Mouse (Mus musculus): ENCODE measurements around the gene Gfpt1. TPM values are rescaled to one million over a fixed set of nuclear protein-coding genes. Genes with fewer than 3 reads are reported as not detected.
A peak's percentile ranks its signal among the peaks of the same experiment; 100 is the strongest.
"Not testable (repeated sequence)": the region's sequence is repeated elsewhere in the genome, so short reads cannot be mapped to it uniquely, and the experiment has no call there.

The Gfpt1 gene
- total RNA-seq (2021) = 10 to 100 TPM; 48.6 to 52.0 TPM
- long read RNA-seq, full-length matches to known transcripts = 45 of 57 reads
- long read RNA-seq, partial matches to known transcripts = 4 of 57 reads
- long read RNA-seq, other reads (novel, unspliced or antisense) = 8 of 57 reads

DNA sequence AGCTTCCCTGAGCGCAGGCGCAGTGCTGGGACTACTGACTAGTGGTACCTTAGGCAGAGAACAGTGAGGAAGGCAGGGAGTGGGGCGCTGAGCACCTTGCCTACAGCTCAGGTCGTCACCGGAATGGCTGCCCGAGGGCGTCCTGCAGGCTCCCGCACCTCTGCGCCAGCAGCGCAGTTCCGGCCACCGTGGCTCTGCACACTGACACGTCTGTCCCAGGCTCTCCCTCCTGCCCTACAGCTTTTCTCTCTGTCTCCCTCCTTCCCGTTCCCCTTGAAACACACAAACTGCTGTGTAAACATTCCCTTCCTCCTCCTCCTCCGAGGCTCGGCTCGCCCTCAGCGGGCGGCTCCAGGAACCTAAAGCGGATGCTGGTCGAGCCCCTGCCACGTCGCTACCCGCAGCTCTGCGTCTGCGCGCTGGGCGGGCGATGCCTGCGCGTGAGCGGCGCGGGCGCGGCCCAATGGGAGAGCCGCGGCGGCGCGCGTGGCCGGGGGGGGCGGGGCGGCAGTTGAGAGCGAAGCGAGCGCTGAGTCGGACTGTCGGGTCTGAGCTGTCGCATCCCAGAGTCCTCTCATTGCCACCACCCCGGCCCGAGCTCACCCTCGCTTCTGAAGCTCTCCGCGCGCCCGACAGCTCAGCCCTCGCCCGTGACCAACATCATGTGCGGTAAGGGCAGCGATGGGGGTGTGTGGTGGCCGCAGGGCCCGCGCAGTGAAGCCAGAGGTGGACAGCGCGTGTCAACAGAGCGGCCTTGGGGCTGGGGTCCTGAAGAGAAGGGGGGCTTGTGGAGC lies at the start of gene Gfpt1:
Gene Gfpt1, plus strand, starts transcription at position 510 of the 794 bp plus-strand sequence.
- peak; percentile 92 to 96 for DNase-seq (ENCODE audit: low spot score in 2 of 2)

DNA sequence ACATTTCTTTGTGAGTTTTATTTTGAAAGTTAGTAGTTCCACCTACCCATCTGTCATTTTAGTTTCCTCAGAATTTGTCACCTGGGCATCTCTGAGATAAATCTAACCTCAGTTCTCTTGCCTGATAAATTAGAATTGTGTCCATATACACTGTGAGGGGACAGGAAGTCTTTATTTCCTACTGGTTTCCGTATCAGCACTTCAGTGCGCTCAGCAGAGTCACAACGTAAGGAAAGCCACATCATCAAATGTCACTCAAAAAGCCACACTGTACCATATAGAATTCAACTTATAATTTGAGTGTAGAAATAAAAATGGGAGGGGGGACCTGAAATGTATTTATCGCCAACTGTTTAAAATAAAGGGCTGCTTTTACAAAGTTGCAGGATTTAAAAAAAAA lies 48.4 kb upstream of the Gfpt1 start:
- no peak for DNase-seq (ENCODE audit: low spot score in 2 of 2)

DNA sequence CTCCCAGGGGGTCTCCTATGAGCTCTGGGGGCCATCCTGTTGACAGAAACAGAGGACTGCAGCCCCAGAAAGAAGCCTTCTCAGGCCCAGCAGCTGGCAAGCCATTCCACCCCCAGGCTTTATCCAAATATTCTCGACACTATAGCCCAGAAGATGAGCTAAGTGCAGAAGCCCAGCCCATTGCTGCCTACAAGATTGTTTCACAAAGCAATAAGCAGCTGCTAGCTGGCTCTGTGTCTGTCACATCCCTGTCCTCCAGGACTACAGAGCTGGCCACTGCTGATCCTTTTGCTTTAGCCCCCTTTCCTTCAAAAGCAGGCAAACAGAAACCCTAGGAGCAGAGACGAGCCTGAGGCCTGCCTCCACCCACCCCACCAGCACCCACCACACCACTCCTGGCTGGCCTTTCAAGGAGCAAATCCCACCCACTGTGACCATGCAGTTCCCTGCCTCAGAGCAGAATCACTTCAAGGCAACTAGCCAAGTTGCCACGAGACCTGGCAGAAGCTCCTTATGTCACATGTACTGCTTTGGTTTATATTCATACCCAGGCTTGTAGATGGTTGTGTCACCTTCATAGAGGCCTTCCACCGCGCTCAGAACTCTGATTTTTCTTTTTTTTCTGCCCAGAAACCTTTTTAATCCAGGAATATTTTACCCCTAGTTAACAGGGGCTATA lies 45.9 kb upstream of the Gfpt1 start:
- peak in 1 of 2 experiments; percentile 45 for DNase-seq (ENCODE audit: low spot score in 2 of 2)

DNA sequence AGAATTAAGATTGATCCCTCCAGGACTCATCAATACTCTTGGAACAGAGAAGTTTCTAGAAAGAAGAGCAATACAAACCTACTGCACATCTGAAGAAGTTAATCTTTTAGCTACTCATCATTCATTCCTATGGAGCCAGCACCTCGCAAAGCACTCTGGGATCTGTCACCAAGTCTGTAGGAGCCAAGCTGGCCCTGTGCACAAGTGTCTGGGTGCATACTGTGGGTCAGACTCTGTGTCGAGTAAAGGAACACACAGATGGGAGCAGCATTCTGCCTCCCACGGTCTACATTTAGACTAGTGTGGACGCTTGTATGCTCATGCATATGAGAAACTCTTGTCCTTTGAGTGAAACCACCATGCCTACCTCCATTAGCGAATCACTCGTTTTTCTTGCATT lies 45.3 kb upstream of the Gfpt1 start:
- no peak for DNase-seq (ENCODE audit: low spot score in 2 of 2)

DNA sequence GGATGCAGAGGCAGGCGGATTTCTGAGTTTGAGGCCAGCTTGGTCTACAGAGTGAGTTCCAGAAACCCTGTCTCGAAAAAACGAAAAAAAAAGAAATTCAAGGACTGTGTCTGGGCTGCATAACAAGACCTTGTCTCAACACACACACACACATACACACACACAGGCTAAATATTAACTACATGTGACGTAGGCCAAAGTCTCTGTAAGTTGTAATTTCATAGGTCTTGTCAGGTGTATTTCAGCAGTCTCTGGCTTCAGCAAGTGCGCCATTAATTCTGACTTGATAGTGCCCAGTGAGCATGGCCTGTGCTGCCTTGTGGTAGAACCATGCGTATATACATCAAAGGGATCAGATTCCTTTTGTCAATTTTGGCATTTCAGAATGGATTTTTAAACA lies 40.7 kb upstream of the Gfpt1 start:
- no peak for DNase-seq (ENCODE audit: low spot score in 2 of 2)

DNA sequence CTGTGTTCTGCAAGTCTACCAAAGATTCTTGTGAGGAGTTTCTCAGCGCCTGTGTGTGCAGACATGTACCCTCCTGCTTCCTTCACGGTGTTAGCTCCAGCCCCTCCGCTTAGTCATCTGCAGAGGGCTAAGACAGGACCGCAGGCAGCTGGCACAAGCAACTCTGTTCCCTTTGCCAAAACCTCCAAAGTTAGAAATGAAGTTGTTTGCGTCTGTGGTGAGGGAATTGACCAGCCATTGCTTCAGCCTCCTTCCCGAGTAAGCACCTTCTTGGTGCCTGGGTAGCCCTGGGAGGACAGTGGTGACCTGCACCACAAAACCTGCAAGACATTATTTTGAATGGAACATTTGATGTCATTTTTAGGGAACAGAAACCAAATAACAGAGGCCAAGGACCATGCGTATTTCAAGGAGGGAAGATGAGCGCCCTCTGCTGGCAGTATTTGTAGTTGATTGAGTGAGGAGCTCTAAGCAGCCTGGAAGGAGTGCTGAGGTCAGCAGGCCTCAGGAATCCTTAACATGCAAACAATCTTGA lies 40.1 kb upstream of the Gfpt1 start:
- peak; percentile 61 to 91 for DNase-seq (ENCODE audit: low spot score in 2 of 2)

DNA sequence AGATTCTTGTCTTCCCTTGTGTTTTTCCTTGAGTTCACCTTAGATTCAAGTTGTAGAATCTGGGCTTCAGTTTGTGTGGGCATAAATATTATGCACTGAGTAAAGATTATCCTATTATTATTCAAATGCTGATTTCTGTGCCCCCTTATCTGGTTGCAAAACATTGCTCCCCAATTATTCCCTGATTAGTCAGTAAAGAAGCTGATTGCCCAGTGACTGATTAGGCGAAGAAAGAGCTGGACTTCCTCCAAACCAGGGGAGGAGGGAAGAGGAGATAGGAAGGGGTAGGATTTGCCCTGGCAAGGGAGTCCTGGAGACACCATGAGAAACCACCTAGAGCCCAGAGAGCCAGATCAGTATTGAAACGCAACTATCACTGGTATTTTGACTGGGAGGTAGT lies 38.5 kb upstream of the Gfpt1 start:
- DNase-seq (ENCODE audit: low spot score in 2 of 2) = no peak

DNA sequence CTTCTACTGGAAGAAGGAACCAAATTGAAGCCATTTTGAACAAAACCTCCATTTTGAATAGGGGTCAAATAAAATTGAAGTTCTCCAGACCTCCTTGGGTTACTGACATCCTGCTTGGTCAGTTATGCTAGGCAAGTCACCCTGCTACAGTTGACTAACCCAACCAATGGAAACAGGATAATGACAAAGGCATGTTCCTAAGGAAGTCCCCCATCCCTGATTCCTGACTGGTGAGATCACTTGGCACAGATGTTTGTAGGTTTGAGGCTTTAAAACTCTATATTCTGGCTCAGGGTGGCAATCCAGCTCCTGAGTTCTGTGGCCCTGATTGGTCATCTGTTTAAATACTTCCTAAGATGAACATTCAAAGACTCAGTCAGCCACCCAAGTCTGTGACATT lies 37.1 kb upstream of the Gfpt1 start:
- no peak for DNase-seq (ENCODE audit: low spot score in 2 of 2)

DNA sequence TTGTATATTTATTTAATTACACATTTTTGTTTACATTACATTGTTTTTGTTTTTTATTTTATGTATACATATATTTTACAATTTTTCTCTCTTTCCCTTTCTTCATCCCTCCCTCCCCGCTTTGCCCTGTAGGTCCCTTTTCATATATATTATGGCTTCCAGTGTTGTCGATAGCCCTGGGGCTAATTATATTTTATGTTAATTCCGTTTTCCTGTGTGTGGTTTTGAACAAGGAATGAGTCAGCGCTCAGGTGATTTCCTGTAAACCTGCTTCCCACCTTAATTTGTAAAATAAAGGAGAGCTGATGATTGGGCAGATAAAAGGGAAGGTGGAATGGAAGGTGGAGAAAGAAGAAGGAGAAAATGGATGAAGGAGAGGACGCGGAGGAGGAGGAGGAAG lies 33.8 kb upstream of the Gfpt1 start, which contains the start of gene Nfu1:
Gene Nfu1, plus strand, starts transcription at position 350 of the 400 bp plus-strand sequence.
- DNase-seq (ENCODE audit: low spot score in 2 of 2) = no peak

DNA sequence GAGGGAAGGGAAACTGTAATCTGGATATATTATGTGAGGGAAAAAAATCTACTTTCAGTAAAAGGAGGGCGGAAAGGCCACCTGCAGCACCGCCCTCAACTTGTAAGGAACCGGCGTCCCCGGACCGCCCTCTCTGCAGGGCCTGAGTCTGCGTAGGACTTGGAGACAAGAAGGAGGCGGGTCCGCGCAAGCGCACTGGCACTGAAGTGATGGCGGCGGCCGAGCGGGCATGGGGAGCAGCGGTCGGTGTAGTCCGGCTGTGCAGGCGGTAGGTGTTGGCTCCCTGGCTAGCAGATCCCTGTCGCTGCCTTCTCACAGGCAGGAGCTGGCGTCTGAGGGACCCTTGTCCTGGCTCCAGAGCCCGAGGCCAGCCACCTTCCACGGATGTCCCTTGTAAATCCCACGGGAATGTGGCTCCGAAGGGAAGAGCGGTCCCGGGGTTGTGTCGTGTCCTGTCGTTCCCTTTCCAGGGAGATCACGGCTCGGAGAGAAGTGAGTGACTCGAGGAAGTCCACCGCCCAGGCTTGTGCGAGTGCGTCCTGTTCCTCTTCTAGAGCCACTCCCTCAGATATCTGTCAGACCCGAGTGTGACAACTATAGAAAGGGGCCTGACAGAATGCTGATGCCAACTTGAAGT lies 32.8 kb upstream of the Gfpt1 start:
- DNase-seq (ENCODE audit: low spot score in 2 of 2) = peak; percentile 90 to 94

DNA sequence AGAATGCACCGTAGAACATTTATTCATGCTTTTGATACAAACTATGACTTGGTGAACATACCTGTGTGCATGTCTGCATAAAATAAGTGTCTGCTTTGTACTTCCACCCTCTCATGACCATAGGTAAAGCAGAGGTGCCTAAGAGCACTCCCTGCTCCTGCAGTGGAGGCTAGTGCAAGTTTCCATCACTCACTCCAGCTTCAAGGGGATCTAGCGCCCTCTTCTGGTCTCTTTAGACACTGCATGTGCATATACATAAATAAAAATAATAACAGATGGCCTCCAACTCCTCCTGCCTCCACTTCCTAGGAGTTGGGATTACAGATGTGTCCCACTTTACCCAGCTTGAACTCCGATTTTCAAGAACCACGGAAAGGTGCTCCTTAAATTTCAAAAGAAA lies 25.7 kb upstream of the Gfpt1 start:
- peak in 1 of 2 experiments; percentile 70 for DNase-seq (ENCODE audit: low spot score in 2 of 2)

DNA sequence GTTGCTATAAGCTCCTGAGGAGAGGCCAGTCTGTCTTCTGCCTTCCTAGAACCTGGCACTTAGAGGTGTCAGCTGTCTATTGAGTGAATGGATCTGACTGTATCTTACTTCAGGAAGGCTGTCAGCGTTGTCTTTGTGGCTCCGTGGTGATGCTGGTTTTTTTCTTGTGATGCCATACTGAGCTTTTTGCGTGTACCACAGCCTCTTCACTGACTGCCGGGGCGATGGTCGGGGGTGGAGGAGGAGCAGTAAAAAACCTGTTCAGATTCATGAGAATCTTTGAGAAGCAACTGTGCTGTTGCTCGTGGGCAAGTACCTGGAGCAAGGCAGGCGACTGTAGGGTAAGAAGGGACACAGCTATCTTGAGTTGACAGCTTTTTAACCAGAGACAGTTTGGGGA lies 23.8 kb upstream of the Gfpt1 start:
- DNase-seq (ENCODE audit: low spot score in 2 of 2) = no peak

DNA sequence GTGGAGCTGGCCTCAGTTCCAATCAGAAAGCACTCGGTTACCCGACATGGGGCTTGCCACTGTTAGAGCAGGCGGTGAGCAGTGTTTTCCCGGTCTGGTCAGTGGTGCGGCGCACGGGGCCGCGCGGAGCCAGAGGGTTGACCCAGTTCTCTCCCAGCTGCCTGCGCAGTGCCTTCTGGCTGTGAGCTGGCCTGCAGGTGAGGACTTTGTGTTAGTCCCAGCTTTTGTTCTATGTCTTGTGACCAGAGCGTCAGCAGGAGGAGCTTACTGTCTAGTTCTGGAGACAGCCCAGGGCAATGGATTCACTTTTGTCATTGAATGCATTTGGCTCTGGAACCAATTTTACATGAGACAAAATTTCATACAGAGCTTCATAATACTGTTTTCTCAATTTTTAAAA lies 20.9 kb upstream of the Gfpt1 start:
- no peak for DNase-seq (ENCODE audit: low spot score in 2 of 2)

DNA sequence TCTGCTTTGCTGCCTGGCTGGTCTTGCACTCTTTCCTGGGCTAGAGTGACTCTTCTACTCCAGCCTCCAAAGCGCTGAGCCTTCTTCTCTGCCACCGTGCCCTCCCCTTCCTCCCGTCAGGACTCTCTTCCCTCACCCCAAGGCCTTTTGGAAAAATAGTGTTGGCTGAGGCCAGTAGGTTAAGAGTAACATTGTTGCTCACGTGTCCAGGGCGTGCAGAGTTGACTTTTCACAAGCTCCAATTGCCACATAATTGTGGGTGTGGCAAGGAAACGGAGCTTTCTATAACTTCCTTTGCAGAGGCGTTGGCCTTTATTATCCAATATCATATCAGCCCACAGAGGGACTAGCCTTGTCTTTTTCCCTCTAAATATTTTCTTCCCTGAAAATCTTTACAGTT lies 15.7 kb upstream of the Gfpt1 start:
- no peak for DNase-seq (ENCODE audit: low spot score in 2 of 2)

DNA sequence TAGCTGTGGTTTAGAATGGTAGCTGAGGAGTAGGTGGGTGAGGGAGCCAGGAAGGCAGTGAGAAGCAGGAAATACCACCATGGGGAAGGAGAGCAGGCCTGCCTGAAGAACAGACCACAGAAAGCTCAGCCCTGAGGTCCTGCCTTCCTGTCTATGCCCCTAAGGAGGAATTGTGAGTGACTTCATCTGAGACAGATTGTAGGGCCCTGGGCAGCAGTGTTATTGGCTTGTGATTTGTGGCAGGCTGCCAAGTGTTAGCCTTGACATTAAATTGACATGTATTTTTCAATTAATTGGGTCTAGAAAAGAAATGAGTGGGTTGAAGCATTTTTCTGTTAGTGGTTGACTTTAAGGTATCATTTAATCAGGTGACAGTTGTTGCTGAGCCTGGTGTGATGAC lies 13.8 kb upstream of the Gfpt1 start:
- DNase-seq (ENCODE audit: low spot score in 2 of 2) = no peak

DNA sequence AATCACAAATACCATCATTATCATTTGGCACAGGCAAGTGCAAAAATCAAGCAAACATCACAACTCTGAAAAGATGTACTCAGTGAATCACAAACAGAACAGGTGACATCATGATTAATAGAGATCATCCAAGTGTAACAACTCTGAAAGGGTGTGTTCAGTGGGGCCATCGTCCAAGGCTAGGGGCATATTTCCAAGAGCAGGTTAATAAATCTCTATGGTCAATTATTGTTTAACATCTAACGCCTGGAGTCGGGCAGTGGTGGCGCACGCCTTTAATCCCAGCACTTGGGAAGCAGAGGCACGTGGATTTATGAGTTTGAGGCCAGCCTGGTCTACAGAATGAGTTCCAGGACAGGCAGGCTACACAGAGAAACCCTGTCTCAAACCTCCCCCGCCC lies 11.3 kb upstream of the Gfpt1 start:
- not testable (repeated sequence) for DNase-seq (ENCODE audit: low spot score in 2 of 2)

DNA sequence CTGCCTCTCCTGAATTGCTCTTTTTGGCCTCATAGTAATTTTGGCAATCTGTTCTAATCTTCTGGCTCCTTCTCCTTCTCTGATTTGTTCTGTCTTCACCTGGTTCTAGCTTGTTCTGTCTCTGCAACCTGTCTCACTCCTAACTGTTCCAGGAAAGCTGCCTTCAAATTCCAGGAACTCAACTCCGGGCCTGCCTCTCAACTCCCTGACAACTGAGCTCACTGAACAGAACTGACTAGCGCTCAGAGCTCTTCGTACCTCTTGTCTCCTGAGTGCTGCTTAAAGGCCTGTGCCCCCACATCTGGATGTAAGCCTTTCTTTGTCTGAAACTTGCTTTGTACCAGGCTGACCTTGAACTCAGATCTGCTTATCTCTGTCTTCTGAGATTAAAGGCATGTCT lies 10.2 kb upstream of the Gfpt1 start:
- no peak for DNase-seq (ENCODE audit: low spot score in 2 of 2)

DNA sequence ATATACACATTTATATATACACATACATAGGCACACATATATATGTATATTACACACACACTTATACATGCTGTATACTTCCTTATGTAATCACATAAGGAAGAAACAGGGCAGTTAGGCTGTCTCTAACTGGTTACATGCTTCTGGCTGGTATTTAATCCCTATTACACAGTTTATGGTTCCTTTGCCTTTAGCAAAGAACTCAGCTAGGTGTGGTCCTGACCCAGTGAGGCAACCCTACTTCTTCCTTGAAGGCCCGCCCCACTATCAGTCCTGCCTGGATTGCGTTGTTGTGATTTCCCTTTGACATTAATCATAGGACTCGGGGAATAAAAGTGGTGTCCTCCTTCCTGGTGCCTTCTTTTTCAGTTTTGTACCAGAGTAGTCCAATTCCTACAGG lies 8.3 kb upstream of the Gfpt1 start:
- DNase-seq (ENCODE audit: low spot score in 2 of 2) = no peak

DNA sequence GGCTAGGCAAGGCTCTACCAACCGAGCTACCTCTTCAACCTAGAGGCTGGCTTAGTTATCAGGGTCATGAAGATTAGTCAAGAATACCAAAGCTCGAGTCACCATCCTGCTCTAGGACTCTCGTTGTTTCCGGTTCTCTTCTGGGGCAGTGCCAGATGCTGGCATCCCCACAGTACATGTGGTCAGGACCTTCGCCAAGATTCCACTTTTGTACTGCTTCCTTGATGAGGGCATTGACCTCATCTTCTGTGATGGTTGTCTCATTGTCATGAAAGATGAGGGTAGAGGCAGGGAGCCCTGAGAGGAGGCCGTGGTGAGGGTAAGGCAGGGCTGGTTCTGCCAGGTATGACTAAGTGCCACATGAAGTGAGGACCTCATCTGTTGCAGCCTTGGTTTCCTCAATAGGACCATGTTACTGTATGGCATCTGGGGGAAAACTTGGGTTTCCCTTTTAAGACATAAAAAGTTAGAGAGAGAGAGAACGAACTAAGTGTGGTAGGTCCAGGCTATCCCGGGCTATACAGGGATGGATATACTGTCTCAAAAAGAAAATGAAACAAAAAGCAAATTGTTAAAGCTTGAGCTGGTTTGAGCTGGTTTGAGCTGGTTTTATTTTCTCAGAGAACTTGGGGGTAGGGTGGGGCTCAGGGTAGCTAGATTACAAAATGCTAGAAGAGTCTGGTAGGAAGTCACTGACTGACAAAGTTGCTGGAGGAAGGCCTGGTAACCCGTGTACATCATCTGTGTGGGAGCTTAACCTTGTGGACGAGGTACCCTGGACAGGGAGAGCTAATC lies 4.6 kb upstream of the Gfpt1 start:
- DNase-seq (ENCODE audit: low spot score in 2 of 2) = no peak

DNA sequence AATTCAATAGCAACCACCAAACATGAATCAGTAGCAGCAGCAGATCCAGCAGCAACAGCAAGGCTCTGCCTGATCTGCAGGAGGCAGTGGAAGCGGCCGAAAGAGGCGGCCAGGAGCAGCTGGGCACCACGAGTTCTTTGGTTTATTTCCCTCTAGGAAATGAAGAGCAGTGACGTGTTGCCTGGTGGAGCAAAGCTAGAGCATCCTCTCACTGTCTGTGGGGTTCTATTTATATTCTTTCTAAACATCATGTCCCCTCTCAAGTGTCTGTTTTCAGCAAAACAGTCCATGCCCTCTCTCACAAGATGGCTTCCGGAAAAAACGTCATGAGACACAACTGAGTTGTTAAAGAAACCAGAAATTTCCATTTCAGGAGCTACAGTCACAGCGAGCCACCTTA lies 3.5 kb upstream of the Gfpt1 start:
- DNase-seq (ENCODE audit: low spot score in 2 of 2) = no peak

DNA sequence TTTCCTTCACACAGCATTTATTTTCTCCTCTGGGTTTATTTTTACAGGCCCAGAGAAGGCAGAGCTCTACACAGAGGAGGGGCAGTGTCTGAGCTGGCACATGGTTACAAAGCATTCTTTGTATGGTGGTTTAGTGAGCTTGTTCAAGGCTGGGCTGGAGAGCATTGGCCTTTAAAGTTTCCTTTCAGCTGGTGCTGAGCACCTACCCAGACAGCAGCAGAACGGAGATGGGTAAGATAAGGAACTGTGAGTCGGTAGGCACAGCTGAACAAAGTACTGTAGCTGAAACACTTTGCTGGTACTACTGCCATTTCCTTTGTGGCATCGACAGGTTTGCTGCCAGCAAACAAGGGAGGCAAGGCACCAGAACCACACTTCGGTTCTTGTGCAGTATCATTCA lies 1.7 kb upstream of the Gfpt1 start:
- DNase-seq (ENCODE audit: low spot score in 2 of 2) = peak in 1 of 2 experiments; percentile 39
